Mouse (Mus musculus): Measurements from ENCODE around the gene Inmt. TPM values are rescaled to one million over a fixed set of nuclear protein-coding genes. Genes with fewer than 3 reads are reported as not detected.

The Inmt gene
- polyA plus RNA-seq (2012; rRNA removed; ENCODE audit: low replicate concordance), result 0.28 and 0.88 TPM in 2 replicates

DNA sequence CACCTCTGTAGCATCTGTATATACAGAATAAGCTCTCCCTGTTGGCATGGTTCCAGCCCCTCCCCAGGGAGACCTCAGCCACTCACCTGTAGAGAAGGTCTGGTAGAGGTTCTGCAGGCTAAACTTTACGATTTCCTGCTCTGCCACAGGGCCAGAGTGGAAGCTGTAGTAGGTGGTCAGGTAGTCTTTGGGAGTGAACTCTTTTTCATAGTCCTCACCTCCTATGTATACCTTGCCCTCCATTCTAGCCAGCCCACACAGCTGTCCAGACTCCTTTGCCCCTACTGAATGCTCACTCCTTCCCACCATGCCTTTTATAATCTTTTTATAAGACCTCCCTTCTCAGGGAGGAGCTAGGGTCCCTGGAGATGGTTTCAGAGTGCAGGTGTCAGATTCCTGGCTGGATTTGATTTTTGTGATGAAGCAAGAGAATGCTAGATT is at the start of gene Inmt:
Inmt (minus strand) TSS at position 303 of the 441 bp plus-strand sequence.

DNA sequence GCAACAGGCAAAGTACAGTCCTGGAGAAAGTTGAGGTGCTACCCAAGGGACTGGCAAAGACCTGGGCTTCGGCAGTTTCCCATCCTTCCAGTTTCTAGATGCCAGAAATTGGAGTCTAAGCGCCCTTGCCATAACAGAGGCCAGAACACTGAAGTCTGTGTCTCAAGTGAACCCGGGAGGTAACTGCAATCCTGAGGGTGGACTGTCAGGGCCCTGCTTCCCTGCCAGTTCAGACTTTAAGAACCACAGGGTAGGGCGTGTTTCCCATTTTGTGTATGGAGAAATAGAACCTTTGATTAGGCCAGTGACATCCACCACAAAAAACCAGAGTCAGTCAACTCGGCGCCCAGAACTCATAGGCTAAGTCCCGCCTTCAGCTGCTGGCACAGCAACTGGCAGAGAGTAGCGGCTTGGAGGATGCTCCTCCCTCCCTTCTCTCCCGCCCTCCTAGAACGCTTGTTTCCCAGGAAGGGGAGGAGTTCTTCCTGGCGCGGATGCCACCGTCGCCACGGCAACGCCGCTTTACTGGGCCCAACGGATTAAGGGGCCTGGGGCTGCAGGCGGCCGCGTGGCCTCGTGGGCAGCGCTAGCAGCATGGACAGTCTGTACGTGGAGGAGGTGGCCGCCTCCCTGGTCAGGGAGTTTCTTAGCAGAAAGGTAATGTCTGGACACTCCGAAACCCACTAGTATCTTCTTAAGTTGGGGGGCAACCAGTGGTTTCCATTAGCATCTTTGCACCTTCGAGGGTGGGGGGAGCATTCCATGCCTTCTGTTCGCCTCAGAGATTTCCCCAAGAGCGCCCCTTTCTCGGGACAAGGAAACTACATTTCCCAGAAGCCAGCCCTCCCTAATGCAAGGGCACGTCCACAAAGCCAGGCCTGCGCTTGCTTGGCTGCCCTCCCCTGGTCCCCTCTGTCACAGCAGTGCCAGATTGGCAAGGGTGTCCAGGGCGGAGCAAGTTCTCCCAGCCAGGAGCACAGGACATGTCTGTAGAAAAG is 28.4 kb upstream of the Inmt start, which contains the start of gene Mindy4:
Mindy4 (plus strand) TSS at position 471 of the 998 bp plus-strand sequence.

DNA sequence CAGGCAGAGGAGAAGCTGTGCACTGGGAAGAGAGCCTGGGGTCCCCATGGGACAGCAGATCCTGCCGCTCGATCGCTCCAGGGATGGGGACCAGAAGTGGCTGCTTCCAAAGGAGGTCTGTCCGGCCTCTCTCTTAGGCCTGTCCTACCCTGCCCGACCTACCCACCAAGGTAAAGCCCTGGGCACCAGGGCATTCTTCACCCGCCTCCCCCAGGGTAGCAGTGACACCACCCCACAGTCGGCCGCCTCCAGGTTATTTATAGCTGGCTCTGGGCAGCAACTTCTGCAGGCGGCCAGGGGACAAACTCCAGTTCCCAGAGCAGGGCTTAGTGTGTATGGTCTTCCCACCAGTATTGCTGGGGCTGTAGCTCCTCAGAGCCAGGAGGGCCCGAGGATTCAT is 42.0 kb downstream of the Inmt start, which contains the start of gene Crhr2:
Crhr2 (minus strand) TSS at position 223 of the 400 bp plus-strand sequence.

Other genes starting within 250 kb of the Inmt start
- gene Nod1, start 202.4 kb downstream of the Inmt start, polyA plus RNA-seq (2012; rRNA removed; ENCODE audit: low replicate concordance), result 6.4 and 11.4 TPM in 2 replicates
- 0.77 and 1.5 TPM in 2 replicates for gene Ggct, start 182.1 kb downstream of the Inmt start, polyA plus RNA-seq (2012; rRNA removed; ENCODE audit: low replicate concordance)
- 23.1 and 29.1 TPM in 2 replicates for gene Gars, start 137.0 kb downstream of the Inmt start, polyA plus RNA-seq (2012; rRNA removed; ENCODE audit: low replicate concordance)
- gene Crhr2, start 42.0 kb downstream of the Inmt start, polyA plus RNA-seq (2012; rRNA removed; ENCODE audit: low replicate concordance), result 0.46 and 0.78 TPM in 2 replicates
- 1.4 and 2.3 TPM in 2 replicates for gene Mindy4, start 28.3 kb upstream of the Inmt start, polyA plus RNA-seq (2012; rRNA removed; ENCODE audit: low replicate concordance)
- 109 and 377 TPM in 2 replicates for gene Aqp1, start 161.4 kb upstream of the Inmt start, polyA plus RNA-seq (2012; rRNA removed; ENCODE audit: low replicate concordance)
- 0.11 and 0.22 TPM in 2 replicates for gene Ghrhr, start 201.3 kb upstream of the Inmt start, polyA plus RNA-seq (2012; rRNA removed; ENCODE audit: low replicate concordance)